Mouse (Mus musculus): ENCODE data around the gene Ddx3x. TPM values are rescaled to one million over a fixed set of nuclear protein-coding genes. Genes with fewer than 3 reads are reported as not detected.
"Not testable (repeated sequence)": the region's sequence is repeated elsewhere in the genome, so short reads cannot be mapped to it uniquely, and the experiment has no call there.

The Ddx3x gene
- polyA plus RNA-seq, 1 experiment from 2014 or later, result 74.3 TPM

DNA sequence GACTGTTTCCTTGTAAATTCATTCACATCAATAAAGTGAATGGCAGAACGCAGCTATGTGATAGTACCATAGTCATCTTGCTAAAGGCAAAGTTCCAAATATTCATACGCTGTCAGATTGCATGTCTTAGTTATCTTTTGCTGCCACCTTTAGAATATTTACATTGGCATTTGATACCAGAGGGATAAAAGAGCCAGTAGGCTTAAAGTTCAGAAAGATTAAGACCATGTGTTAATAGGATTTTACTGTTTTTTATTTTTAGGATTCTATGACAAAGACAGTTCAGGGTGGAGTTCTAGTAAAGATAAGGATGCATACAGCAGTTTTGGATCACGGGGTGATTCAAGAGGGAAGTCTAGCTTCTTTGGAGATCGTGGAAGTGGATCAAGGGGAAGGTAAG lies 5.0 kb downstream of the Ddx3x start:
- Histone ChIP-seq H3K36me3 (ENCODE audit: control insufficient read depth, insufficient read depth, low read length) (peaks cover 3% of the 10 kb centered on the region; the same call in 1 of the 2 replicates), H3K9me3 (ENCODE audit: control insufficient read depth, low read length) (no peaks in the 10 kb centered on the region), H3K4me3 (ENCODE audit: low read depth, low read length) (no peak overlapping the region), H3K4me1 (replicated peaks; ENCODE audit: control insufficient read depth, insufficient read depth) (no peaks in the 10 kb centered on the region), H3K4me2 (replicated peaks; ENCODE audit: low read depth) (no peak overlapping the region), H3K27me3 (ENCODE audit: control insufficient read depth, insufficient read depth, low read length) (no peaks in the 10 kb centered on the region), H3K9ac (ENCODE audit: low read length) (no peak overlapping the region), H3K27ac (replicated peaks) (no peak overlapping the region)
- DNase-seq (ENCODE audit: low spot score) (no peak), ATAC-seq (ENCODE audit: low FRiP score, low TSS enrichment) (no peak)
- WGBS, result 64% methylated on average over 4 of the region's 4 CpGs
- TF ChIP-seq EP300 (optimal IDR thresholded peaks at IDR 0.05) (no peak), CTCF (IDR thresholded peaks at IDR 0.05; ENCODE audit: low read depth) (no peak)

DNA sequence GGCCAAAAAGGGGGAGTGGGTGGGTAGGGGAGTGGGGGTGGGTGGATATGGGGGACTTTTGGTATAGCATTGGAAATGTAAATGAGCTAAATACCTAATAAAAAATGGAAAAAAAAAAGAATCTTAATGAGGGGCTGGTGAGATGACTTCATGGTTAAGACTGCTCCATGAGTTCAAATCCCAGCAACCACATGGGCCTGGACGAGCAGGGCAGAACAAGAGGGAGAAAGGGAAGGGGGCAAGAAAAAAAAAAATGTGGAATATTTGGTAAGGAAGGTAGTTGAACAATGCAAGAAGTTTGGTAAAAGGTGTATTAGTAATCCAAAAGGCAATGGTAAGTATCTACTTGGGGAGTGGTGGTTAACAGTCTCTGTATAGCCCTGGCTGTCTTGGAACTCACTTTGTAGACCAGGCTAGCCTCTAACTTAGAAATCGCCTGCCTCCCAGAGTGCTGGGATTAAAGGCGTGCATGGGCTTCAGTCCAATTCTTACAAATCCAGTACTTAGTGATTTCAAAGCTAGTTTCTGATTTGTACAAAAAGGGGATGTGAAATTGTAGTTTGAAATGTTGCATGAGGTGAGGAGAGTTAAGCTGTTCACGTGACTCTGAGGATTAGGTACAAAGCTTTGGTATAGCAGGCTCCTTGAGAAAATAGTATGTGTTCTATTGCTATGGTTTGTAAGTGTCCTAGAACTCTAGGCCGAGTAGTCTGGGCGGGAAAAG lies 13.9 kb downstream of the Ddx3x start:
- Histone ChIP-seq H3K9ac (ENCODE audit: low read length) (no peak overlapping the region), H3K4me2 (replicated peaks; ENCODE audit: low read depth) (no peak overlapping the region), H3K36me3 (ENCODE audit: control insufficient read depth, insufficient read depth, low read length) (peaks cover 4% of the 10 kb centered on the region; the same call in 1 of the 2 replicates), H3K27ac (replicated peaks) (no peak overlapping the region), H3K9me3 (ENCODE audit: control insufficient read depth, low read length) (no peaks in the 10 kb centered on the region), H3K4me3 (ENCODE audit: low read depth, low read length) (no peak overlapping the region), H3K27me3 (ENCODE audit: control insufficient read depth, insufficient read depth, low read length) (no peaks in the 10 kb centered on the region), H3K4me1 (replicated peaks; ENCODE audit: control insufficient read depth, insufficient read depth) (no peaks in the 10 kb centered on the region)
- DNase-seq (ENCODE audit: low spot score) (no peak), ATAC-seq (ENCODE audit: low FRiP score, low TSS enrichment) (peak; percentile 60; the same call in 1 of the 2 replicates)
- no peak for TF ChIP-seq EP300 (optimal IDR thresholded peaks at IDR 0.05)
- TF ChIP-seq CTCF (IDR thresholded peaks at IDR 0.05; ENCODE audit: low read depth), result no peak
- WGBS, result 39% methylated on average over 6 of the region's 6 CpGs

DNA sequence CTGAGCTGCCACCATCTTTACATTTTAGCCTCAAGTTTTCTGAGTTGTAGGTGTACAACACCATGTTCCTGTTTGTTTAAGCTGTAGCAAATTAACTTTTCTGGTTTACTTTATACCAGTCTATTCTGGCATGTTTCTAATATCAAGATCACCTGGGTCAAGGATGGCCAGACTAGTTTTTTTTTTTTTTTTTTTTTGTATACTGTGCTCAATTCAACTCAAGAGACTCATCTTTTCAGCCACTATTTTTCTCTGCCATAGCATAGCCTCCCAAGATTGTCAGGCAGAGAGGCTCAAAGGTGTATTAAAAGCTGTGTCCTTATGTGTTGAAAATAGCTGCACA lies 14.4 kb downstream of the Ddx3x start:
- peak; percentile 40; the same call in 1 of the 2 replicates for ATAC-seq (ENCODE audit: low FRiP score, low TSS enrichment)
- Histone ChIP-seq H3K36me3 (ENCODE audit: control insufficient read depth, insufficient read depth, low read length) (peaks cover 4% of the 10 kb centered on the region; the same call in 1 of the 2 replicates), H3K4me1 (replicated peaks; ENCODE audit: control insufficient read depth, insufficient read depth) (no peaks in the 10 kb centered on the region), H3K27ac (replicated peaks) (no peak overlapping the region), H3K4me2 (replicated peaks; ENCODE audit: low read depth) (no peak overlapping the region), H3K9ac (ENCODE audit: low read length) (no peak overlapping the region), H3K27me3 (ENCODE audit: control insufficient read depth, insufficient read depth, low read length) (no peaks in the 10 kb centered on the region), H3K4me3 (ENCODE audit: low read depth, low read length) (no peak overlapping the region), H3K9me3 (ENCODE audit: control insufficient read depth, low read length) (no peaks in the 10 kb centered on the region)
- TF ChIP-seq CTCF (IDR thresholded peaks at IDR 0.05; ENCODE audit: low read depth) (no peak), EP300 (optimal IDR thresholded peaks at IDR 0.05) (no peak)
- DNase-seq (ENCODE audit: low spot score), result no peak

DNA sequence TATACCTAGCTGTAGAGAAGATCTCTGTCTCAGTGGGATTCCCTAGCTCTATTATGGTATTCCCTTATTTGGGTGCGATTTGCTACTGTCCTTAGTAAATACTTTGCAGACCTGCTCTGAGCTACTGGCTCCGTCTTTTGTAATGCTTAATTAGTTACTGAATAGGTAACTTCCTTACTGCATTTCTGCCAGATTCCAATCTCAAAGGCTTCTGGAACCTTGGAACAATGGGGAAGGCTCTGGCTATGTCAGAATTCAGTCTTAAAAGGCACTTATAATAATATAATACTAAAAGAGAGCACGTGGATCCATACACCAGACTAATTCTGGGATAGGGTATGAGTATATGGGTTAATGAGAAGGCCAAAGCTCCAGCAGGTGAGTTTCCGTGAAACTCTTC lies 15.5 kb downstream of the Ddx3x start:
- H3K9me3 ChIP-seq (ENCODE audit: control insufficient read depth, low read length); ATAC-seq (ENCODE audit: low FRiP score, low TSS enrichment); DNase-seq (ENCODE audit: low spot score); H3K4me1 ChIP-seq (replicated peaks; ENCODE audit: control insufficient read depth, insufficient read depth); H3K27ac ChIP-seq (replicated peaks); H3K27me3 ChIP-seq (ENCODE audit: control insufficient read depth, insufficient read depth, low read length); H3K36me3 ChIP-seq (ENCODE audit: control insufficient read depth, insufficient read depth, low read length); H3K9ac ChIP-seq (ENCODE audit: low read length); H3K4me3 ChIP-seq (ENCODE audit: low read depth, low read length); H3K4me2 ChIP-seq (replicated peaks; ENCODE audit: low read depth): not testable (repeated sequence)
- WGBS, result 34% methylated on average over 4 of the region's 4 CpGs

DNA sequence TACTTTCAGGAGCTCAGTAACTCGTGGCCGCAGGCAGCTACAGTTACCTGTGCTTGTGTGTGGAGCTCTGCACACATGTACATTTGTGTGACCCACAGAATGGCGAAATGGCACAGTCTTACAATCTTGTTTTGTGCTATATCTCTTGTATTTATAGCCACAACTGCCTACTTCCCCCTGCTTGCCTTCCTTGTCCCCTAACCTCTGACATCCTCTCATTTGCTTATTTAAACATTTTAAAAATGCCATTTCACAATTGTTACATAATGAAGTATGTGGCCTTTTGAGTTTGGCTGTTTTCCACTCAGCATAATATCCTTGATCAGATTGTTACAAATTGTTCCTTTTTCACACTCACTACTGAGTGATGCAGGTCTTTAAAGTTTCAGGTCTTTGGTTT lies 25.4 kb downstream of the Ddx3x start:
- whole genome bisulfite sequencing, result 66% methylated on average over 3 of the region's 3 CpGs

DNA sequence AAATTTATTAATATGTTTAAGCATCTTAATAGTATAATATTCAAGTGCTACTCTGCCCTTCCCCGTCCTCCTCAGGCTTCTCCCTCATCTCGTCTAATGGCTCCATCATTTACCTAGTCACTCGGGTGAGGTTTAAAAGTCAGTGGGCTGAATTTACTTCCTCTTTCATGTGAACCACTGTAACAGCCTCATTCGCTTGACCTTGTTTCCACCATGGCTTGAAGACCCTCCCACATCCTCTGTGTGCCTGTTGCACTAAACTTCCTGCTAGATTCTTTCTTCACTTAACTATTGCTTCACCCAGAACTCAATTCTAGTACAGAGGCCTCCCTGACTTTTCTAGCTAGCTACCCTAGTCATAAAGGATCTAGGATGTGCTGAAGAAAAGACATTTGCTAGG lies 30.6 kb downstream of the Ddx3x start:
- Histone ChIP-seq H3K9me3 (ENCODE audit: control insufficient read depth, low read length) (no peaks in the 10 kb centered on the region), H3K4me2 (replicated peaks; ENCODE audit: low read depth) (no peak overlapping the region), H3K27me3 (ENCODE audit: control insufficient read depth, insufficient read depth, low read length) (no peaks in the 10 kb centered on the region), H3K9ac (ENCODE audit: low read length) (no peak overlapping the region), H3K4me1 (replicated peaks; ENCODE audit: control insufficient read depth, insufficient read depth) (no peaks in the 10 kb centered on the region), H3K36me3 (ENCODE audit: control insufficient read depth, insufficient read depth, low read length) (no peaks in the 10 kb centered on the region), H3K4me3 (ENCODE audit: low read depth, low read length) (no peak overlapping the region), H3K27ac (replicated peaks) (no peak overlapping the region)
- no peak for ATAC-seq (ENCODE audit: low FRiP score, low TSS enrichment)
- no peak for TF ChIP-seq CTCF (IDR thresholded peaks at IDR 0.05; ENCODE audit: low read depth)
- no peak for TF ChIP-seq EP300 (optimal IDR thresholded peaks at IDR 0.05)
- 73% methylated on average over 4 of the region's 4 CpGs for WGBS
- no peak for DNase-seq (ENCODE audit: low spot score)

More for the DNA sequence above, 25.4 kb downstream of the Ddx3x start:
- Histone ChIP-seq H3K36me3 (ENCODE audit: control insufficient read depth, insufficient read depth, low read length) (no peaks in the 10 kb centered on the region), H3K4me3 (ENCODE audit: low read depth, low read length) (no peak overlapping the region), H3K4me2 (replicated peaks; ENCODE audit: low read depth) (no peak overlapping the region), H3K27ac (replicated peaks) (no peak overlapping the region), H3K9ac (ENCODE audit: low read length) (no peak overlapping the region), H3K9me3 (ENCODE audit: control insufficient read depth, low read length) (no peaks in the 10 kb centered on the region), H3K4me1 (replicated peaks; ENCODE audit: control insufficient read depth, insufficient read depth) (no peaks in the 10 kb centered on the region), H3K27me3 (ENCODE audit: control insufficient read depth, insufficient read depth, low read length) (no peaks in the 10 kb centered on the region)
- ATAC-seq (ENCODE audit: low FRiP score, low TSS enrichment), result no peak
- no peak for DNase-seq (ENCODE audit: low spot score)
- TF ChIP-seq EP300 (optimal IDR thresholded peaks at IDR 0.05) (no peak), CTCF (IDR thresholded peaks at IDR 0.05; ENCODE audit: low read depth) (no peak)
